Comparison of ENCODE assay signal across 23 mouse cellular contexts in the genomic region with DNA sequence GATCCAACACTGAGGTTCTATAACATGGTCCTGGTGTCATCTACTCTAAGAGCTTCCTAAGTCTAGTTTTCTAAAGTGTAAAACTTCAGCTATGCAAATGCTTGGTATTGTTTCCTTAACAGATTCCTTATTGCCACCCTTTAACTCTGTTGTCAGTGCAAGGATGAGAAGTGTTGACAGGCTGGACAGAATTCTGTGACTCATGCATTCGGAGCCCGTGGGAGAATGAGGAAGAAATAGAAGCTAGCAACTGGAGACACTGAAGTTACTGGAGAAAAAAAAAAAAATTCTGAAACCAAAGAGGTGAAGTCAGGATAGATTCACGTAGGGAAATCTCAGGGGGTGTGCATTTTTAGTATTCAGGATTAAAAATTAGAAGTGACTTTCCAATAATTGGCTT.
DNase-seq lines count a peak whose midpoint lies in the region; ATAC-seq lines count a peak whose summit lies in the region.
"Had no signal": no experiment of that assay in that cellular context is flagged by ENCODE, and none has a peak within 500 bp of the region (broad histone marks: within the 10 kb centered on the region; RNA-seq: fewer than 3 reads in every experiment).

No protein-coding gene starts in this region.

- peak; percentile 90 for ATAC-seq in frontal cortex, adult (ENCODE audit: low TSS enrichment)
- ATAC-seq: activated CD4-positive, CD25-positive, alpha-beta regulatory T cell, adult 4 months; forebrain, embryonic 14.5 days; forebrain, postnatal 0 days; hindbrain, embryonic 16.5 days; intestine, embryonic 15.5 days had no signal

- intact Hi-C loops in left cerebral cortex, postnatal 14 days (cut with DNase I) = loop anchor here (5.0 kb wide), 1 partner anchor 46 kb away; no protein-coding TSS in a partner anchor
- intact Hi-C loops in left cerebral cortex, postnatal 4 days (cut with DNase I) = no loop called here

- no peak for DNase-seq in frontal cortex, postnatal 25 days (ENCODE audit: low spot score in 2 of 2)
- DNase-seq in left cerebral cortex, postnatal 14 days (ENCODE audit: low spot score in 2 of 2) = peak; percentile 58 to 61
- no peak for DNase-seq in left cerebral cortex, postnatal 4 days
- peak; percentile 45 to 55 for DNase-seq in right cerebral cortex, postnatal 36 days (ENCODE audit: low spot score in 2 of 2)
- DNase-seq in right cerebral cortex, postnatal 14 days = no peak
- peak; percentile 24 for DNase-seq in fibroblast of lung, adult 2 months (ENCODE audit: low read depth)
- no peak for DNase-seq in cerebellum, adult 9-10 months
- DNase-seq: adrenal gland, adult 2 months; adrenal gland, postnatal 14 days; B cell, adult 2 months; cerebellum, adult 11-12 months; cerebellum, adult 8-10 months; cerebellum, postnatal 14 days; forebrain, postnatal 0 days; gastrocnemius, postnatal 25 days; heart, adult 18-20 months; heart, postnatal 10 days; heart, postnatal 36 days had no signal

Comparison
In these comparisons a context has a peak if more than half of its experiments do, and no peak if none do; other contexts are left out.
1. DNase-seq: peak in left cerebral cortex, postnatal 14 days (2 of 2), right cerebral cortex, postnatal 36 days (2 of 2) and fibroblast of lung, adult 2 months (single experiment); none in frontal cortex, postnatal 25 days (0 of 2), left cerebral cortex, postnatal 4 days (single experiment), right cerebral cortex, postnatal 14 days (single experiment) and cerebellum, adult 9-10 months (single experiment).